Mouse (Mus musculus) liver, embryonic 15.5 days (tissue): ENCODE measurements around the gene Igfbp3. TPM values are rescaled to one million over a fixed set of nuclear protein-coding genes. Genes with fewer than 3 reads are reported as not detected.
A peak's percentile ranks its signal among the peaks of the same experiment; 100 is the strongest.

Source experiments
- ATAC-seq: fragments of 200-750 bp; cut with Nextera tagmentation; 2 replicates; pipeline ENCODE4 v1.8.0; 2017; ENCODE audit warnings: moderate number of reproducible peaks, mild to moderate bottlenecking, moderate library complexity; ENCODE audit not compliant: insufficient read depth
- H3K27ac ChIP-seq: fragments of 300-500 bp; sonication (generic); replicated peaks from 2 replicates; pipeline ENCODE4 v1.5.1; 2015; ENCODE audit warnings: mild to moderate bottlenecking, inconsistent platforms
- H3K27me3 ChIP-seq: fragments of 300-500 bp; sonication (generic); 2 replicates; pipeline ENCODE4 v1.6.1; 2015; ENCODE audit warnings: mild to moderate bottlenecking, inconsistent platforms
- H3K36me3 ChIP-seq: fragments of 300-500 bp; sonication (generic); replicated peaks from 2 replicates; pipeline ENCODE4 v1.6.1; 2015; ENCODE audit warnings: moderate library complexity, mild to moderate bottlenecking, inconsistent platforms
- H3K4me1 ChIP-seq: fragments of 300-500 bp; sonication (generic); replicated peaks from 2 replicates; pipeline ENCODE4 v1.6.1; 2015; ENCODE audit warnings: inconsistent platforms
- H3K4me2 ChIP-seq: fragments of 300-500 bp; sonication (generic); 2 replicates; pipeline ENCODE4 v1.6.1; 2015; ENCODE audit warnings: moderate library complexity, mild to moderate bottlenecking, inconsistent platforms
- H3K4me3 ChIP-seq: fragments of 300-500 bp; sonication (generic); replicated peaks from 2 replicates; pipeline ENCODE4 v1.5.1; 2015; ENCODE audit warnings: mild to moderate bottlenecking, inconsistent platforms
- H3K9ac ChIP-seq: fragments of 300-500 bp; sonication (generic); 2 replicates; pipeline ENCODE4 v1.6.1; 2015; ENCODE audit warnings: moderate library complexity, mild to moderate bottlenecking, inconsistent platforms
- H3K9me3 ChIP-seq: fragments of 300-500 bp; sonication (generic); replicated peaks from 2 replicates; pipeline ENCODE4 v1.6.1; 2016; ENCODE audit warnings: inconsistent platforms
- WGBS: fragments of 180-500 bp; shearing (Covaris S2); methylation state at CpG from one replicate; pipeline ENCODE4 v1.1.7; 2015; ENCODE audit warnings: mixed read lengths; ENCODE audit not compliant: insufficient replicate concordance; 5-methylcytosine and 5-hydroxymethylcytosine counted together
- polyA plus RNA-seq: library from polyadenylated mRNA; unstranded; fragments of >200 nt; fragmentation: Nextera tagmentation; extraction: Ambion mirVana; gene quantifications from 2 replicates; pipeline ENCODE4 v1.2.1, GENCODE M21; 2015

Gene Igfbp3
- polyA plus RNA-seq, 1 experiment from 2014 or later: 18.9 TPM

- Histone ChIP-seq H3K4me3 (no peak overlapping the region), H3K27ac (0 out of 2 replicates have a peak overlapping the region, but pooled peaks have one; percentile 48), H3K4me1 (peaks cover 14% of the 10 kb centered on the region), H3K36me3 (no peaks in the 10 kb centered on the region), H3K4me2 (no peak overlapping the region), H3K27me3 (no peaks in the 10 kb centered on the region), H3K9ac (no peak overlapping the region), H3K9me3 (no peaks in the 10 kb centered on the region)
- no peak for ATAC-seq
- WGBS: 57% methylated on average over 8 of the region's 8 CpGs
These were observed 52.1 kb downstream of the Igfbp3 start for GRCm38 (mm10) chr11:7161502-7162174.

- H3K9me3 ChIP-seq: no peaks in the 10 kb centered on the region
- no peaks in the 10 kb centered on the region for H3K36me3 ChIP-seq
- H3K4me3 ChIP-seq: no peak overlapping the region
- no peaks in the 10 kb centered on the region for H3K27me3 ChIP-seq
- no peak overlapping the region for H3K4me2 ChIP-seq
- no peak overlapping the region for H3K9ac ChIP-seq
- ATAC-seq: peak; percentile 51
- peaks cover 14% of the 10 kb centered on the region for H3K4me1 ChIP-seq
- peak overlapping the region; percentile 48; the same call in 1 of the 2 replicates for H3K27ac ChIP-seq
- 36% methylated on average over 4 of the region's 4 CpGs for WGBS
These were observed 53.1 kb downstream of the Igfbp3 start for GRCm38 (mm10) chr11:7160637-7161101.

- no peak overlapping the region for H3K4me3 ChIP-seq
- 0 out of 2 replicates have a peak overlapping the region, but pooled peaks have one; percentile 48 for H3K27ac ChIP-seq
- WGBS: 47% methylated on average over 6 of the region's 6 CpGs
- no peak for ATAC-seq
- no peaks in the 10 kb centered on the region for H3K9me3 ChIP-seq
- no peak overlapping the region for H3K9ac ChIP-seq
- H3K4me2 ChIP-seq: no peak overlapping the region
- no peaks in the 10 kb centered on the region for H3K27me3 ChIP-seq
- no peaks in the 10 kb centered on the region for H3K36me3 ChIP-seq
- H3K4me1 ChIP-seq: peaks cover 14% of the 10 kb centered on the region
These were observed 53.6 kb downstream of the Igfbp3 start for GRCm38 (mm10) chr11:7160146-7160545.

- H3K9me3 ChIP-seq: no peaks in the 10 kb centered on the region
- no peak overlapping the region for H3K4me3 ChIP-seq
- H3K36me3 ChIP-seq: no peaks in the 10 kb centered on the region
- no peak for ATAC-seq
- H3K4me2 ChIP-seq: no peak overlapping the region
- no peak overlapping the region for H3K9ac ChIP-seq
- H3K27ac ChIP-seq: no peak overlapping the region
- H3K4me1 ChIP-seq: peaks cover 14% of the 10 kb centered on the region
- 64% methylated on average over 6 of the region's 6 CpGs for WGBS
- no peaks in the 10 kb centered on the region for H3K27me3 ChIP-seq
These were observed 55.5 kb downstream of the Igfbp3 start for GRCm38 (mm10) chr11:7158196-7158595.

- no peaks in the 10 kb centered on the region for H3K9me3 ChIP-seq
- no peak overlapping the region for H3K4me3 ChIP-seq
- no peaks in the 10 kb centered on the region for H3K27me3 ChIP-seq
- H3K4me2 ChIP-seq: no peak overlapping the region
- ATAC-seq: no peak
- H3K36me3 ChIP-seq: no peaks in the 10 kb centered on the region
- no peak overlapping the region for H3K9ac ChIP-seq
- 54% methylated on average over 4 of the region's 4 CpGs for WGBS
- no peak overlapping the region for H3K27ac ChIP-seq
- peaks cover 14% of the 10 kb centered on the region for H3K4me1 ChIP-seq
These were observed 57.3 kb downstream of the Igfbp3 start for GRCm38 (mm10) chr11:7156427-7156826.

Other genes starting within 250 kb of the Igfbp3 start
- gene Adcy1, start 150.4 kb downstream of the Igfbp3 start, polyA plus RNA-seq: 0.07 and 0.17 TPM in 2 replicates
- not detected in 2 replicates for gene Gm11985, start 25.4 kb downstream of the Igfbp3 start, polyA plus RNA-seq
- 170 and 287 TPM in 2 replicates for gene Igfbp1, start 16.1 kb downstream of the Igfbp3 start, polyA plus RNA-seq